Comparison of ENCODE assay signal across 13 mouse cellular contexts in the genomic region with DNA sequence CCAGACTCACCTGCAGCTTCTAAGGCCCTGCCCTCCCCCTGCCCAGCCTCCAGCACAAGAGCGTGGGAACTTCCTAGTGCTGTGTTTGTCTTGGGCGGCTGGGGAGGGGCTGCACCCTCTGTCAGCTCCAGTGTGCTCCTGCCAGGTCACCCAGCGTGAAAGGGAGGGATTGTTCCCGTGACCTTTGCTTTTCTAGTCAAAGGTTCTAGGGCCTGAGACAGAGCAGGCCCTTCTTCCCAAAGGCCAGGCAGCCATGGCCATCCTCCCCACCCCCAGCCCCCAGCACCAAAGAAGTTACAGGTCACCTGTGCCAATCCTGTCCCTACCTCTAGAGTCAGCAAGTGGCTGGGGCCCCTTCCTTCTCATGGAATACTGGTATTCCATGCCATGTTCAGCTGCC.
DNase-seq lines count a peak whose midpoint lies in the region; ATAC-seq lines count a peak whose summit lies in the region.
"Had no signal": no experiment of that assay in that cellular context is flagged by ENCODE, and none has a peak within 500 bp of the region (broad histone marks: within the 10 kb centered on the region; RNA-seq: fewer than 3 reads in every experiment).

No protein-coding gene starts in this region.

- no peak overlapping the region for H3K4me2 ChIP-seq in liver, embryonic 16.5 days (ENCODE audit: low read depth, low read length)
- H3K4me2 ChIP-seq: hindbrain, embryonic 15.5 days had no signal

- H3K9me3 ChIP-seq in embryonic facial prominence, embryonic 10.5 days = no peaks in the 10 kb centered on the region
- H3K9me3 ChIP-seq in liver, embryonic 16.5 days (replicated peaks; ENCODE audit: control insufficient read depth, low read length) = no peaks in the 10 kb centered on the region
- H3K9me3 ChIP-seq: hindbrain, embryonic 15.5 days had no signal

- H3K27ac ChIP-seq in embryonic facial prominence, embryonic 10.5 days (replicated peaks) = peak overlapping the region; percentile 69
- H3K27ac ChIP-seq in liver, embryonic 16.5 days (ENCODE audit: low read length) = no peak overlapping the region
- H3K27ac ChIP-seq: hindbrain, embryonic 15.5 days; left cerebral cortex, adult 2 months had no signal

- no peaks in the 10 kb centered on the region for H3K27me3 ChIP-seq in embryonic facial prominence, embryonic 10.5 days (replicated peaks; ENCODE audit: low read depth, poor library complexity, severe bottlenecking)
- no peaks in the 10 kb centered on the region for H3K27me3 ChIP-seq in liver, embryonic 16.5 days (ENCODE audit: control insufficient read depth, insufficient read depth, low read depth, low read length)
- H3K27me3 ChIP-seq: hindbrain, embryonic 15.5 days had no signal

- no peaks in the 10 kb centered on the region for H3K36me3 ChIP-seq in embryonic facial prominence, embryonic 10.5 days (replicated peaks)
- no peaks in the 10 kb centered on the region for H3K36me3 ChIP-seq in liver, embryonic 16.5 days (ENCODE audit: control insufficient read depth, insufficient read depth)
- H3K36me3 ChIP-seq: hindbrain, embryonic 15.5 days had no signal

- peak; percentile 46 to 53 for DNase-seq in lung, adult 18-20 months
- DNase-seq in lung, postnatal 10 days = no peak
- peak; percentile 43 for DNase-seq in embryonic facial prominence, embryonic 10.5 days (ENCODE audit: low spot score)
- DNase-seq in kidney, adult 8-10 months = peak; percentile 85 to 86
- DNase-seq in retina, embryonic 14.5 days (ENCODE audit: low spot score) = no peak
- no peak for DNase-seq in thymus, postnatal 14 days
- DNase-seq in left cerebral cortex, postnatal 25 days (ENCODE audit: low spot score in 2 of 2) = no peak
- DNase-seq: cerebellum, postnatal 36 days; gastrocnemius, postnatal 36 days; right cerebral cortex, postnatal 25 days had no signal

- 21% methylated on average over 4 of the region's 4 CpGs for WGBS in embryonic facial prominence, embryonic 10.5 days
- 60% methylated on average over 4 of the region's 4 CpGs for WGBS in liver, embryonic 16.5 days (ENCODE audit: insufficient replicate concordance)

- H3K4me1 ChIP-seq in embryonic facial prominence, embryonic 10.5 days = peaks cover 33% of the 10 kb centered on the region
- H3K4me1 ChIP-seq in liver, embryonic 16.5 days (ENCODE audit: control insufficient read depth, low read depth, low read length) = peaks cover 4% of the 10 kb centered on the region
- H3K4me1 ChIP-seq: hindbrain, embryonic 15.5 days had no signal

- H3K4me3 ChIP-seq in embryonic facial prominence, embryonic 10.5 days = no peak overlapping the region
- H3K4me3 ChIP-seq in liver, embryonic 16.5 days (ENCODE audit: low read depth, low read length) = no peak overlapping the region
- H3K4me3 ChIP-seq: hindbrain, embryonic 15.5 days; left cerebral cortex, adult 2 months had no signal

- no peak overlapping the region for H3K9ac ChIP-seq in liver, embryonic 16.5 days (ENCODE audit: low read depth, low read length)
- H3K9ac ChIP-seq: hindbrain, embryonic 15.5 days had no signal

- peak; percentile 62 for ATAC-seq in liver, embryonic 16.5 days (ENCODE audit: low read depth)

- intact Hi-C loops in left cerebral cortex, postnatal 25 days (cut with DNase I) = no loop called here

Comparison
In these comparisons a context has a peak if more than half of its experiments do, and no peak if none do; other contexts are left out.
1. DNase-seq: peak in lung, adult 18-20 months (2 of 2), embryonic facial prominence, embryonic 10.5 days (single experiment) and kidney, adult 8-10 months (2 of 2); none in lung, postnatal 10 days (single experiment), retina, embryonic 14.5 days (single experiment), thymus, postnatal 14 days (single experiment) and left cerebral cortex, postnatal 25 days (0 of 2).